Mouse (Mus musculus) R1 (cell line): ENCODE measurements at regions not wholly inside any gene's neighbourhood (a gene's known extent, or its start where the extent isn't known, plus 50 kb on each side); places are given as distances from the start of the nearest gene placed in this dataset.

Source experiments
- DNase-seq: peaks from one replicate; pipeline ENCODE4 v3.0.0-alpha.2; 2018; ENCODE audit warnings: low read depth, low spot score

GRCm38 (mm10) chr4:7142781-7143180 lies 1096.1 kb downstream of the Car8 start:
- DNase-seq, result no peak

DNA sequence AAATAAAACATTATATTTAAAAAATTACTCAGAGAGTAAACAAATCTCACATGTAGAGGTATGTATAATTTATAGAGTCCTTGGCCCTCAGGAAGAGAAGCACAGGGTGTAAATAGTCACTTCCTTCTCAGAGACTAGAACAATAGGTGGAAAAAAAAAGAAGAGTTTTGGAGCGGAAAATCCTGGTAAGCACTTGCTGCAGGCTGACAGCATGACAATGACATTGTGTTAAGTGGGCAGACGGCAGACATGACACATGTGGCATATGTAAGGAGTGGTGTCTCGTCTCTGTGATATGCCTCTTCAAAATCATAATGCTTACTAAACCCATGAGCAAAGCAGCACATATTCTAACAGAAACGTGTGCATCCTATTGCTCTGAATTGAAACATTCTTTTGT lies 1126.7 kb downstream of the Car8 start:
- no peak for DNase-seq

- DNase-seq, result no peak
Observed at GRCm38 (mm10) chr4:7092957-7093356, 1145.9 kb downstream of the Car8 start.

- DNase-seq, result no peak
Observed at GRCm38 (mm10) chr4:7091201-7091814, 1147.5 kb downstream of the Car8 start.
